Mouse (Mus musculus): Measurements from ENCODE around the gene Ehd4. TPM values are rescaled to one million over a fixed set of nuclear protein-coding genes. Genes with fewer than 3 reads are reported as not detected.

Gene Ehd4
- 15.2 TPM for total RNA-seq (2023)

GRCm38 (mm10) chr2:120154361-120154894 lies at the start of gene Ehd4:
Gene Ehd4, minus strand, starts transcription at chr2:120154606.

Other genes with a start within 250 kb of the Ehd4 start
- 12.2 TPM for gene Mapkbp1, start 181.9 kb downstream of the Ehd4 start, total RNA-seq (2023)
- 11.0 TPM for gene Jmjd7, start 127.1 kb downstream of the Ehd4 start, total RNA-seq (2023)
- gene Gm28042, start 127.1 kb downstream of the Ehd4 start, total RNA-seq (2023): 3.4 TPM
- 5.0 TPM for gene Pla2g4b, start 121.2 kb downstream of the Ehd4 start, total RNA-seq (2023)
- gene Pla2g4e, start 90.7 kb upstream of the Ehd4 start, total RNA-seq (2023): not detected
- not detected for gene Pla2g4d, start 134.6 kb upstream of the Ehd4 start, total RNA-seq (2023)
- 0.40 TPM for gene Pla2g4f, start 159.6 kb upstream of the Ehd4 start, total RNA-seq (2023)
- gene Vps39, start 198.5 kb upstream of the Ehd4 start, total RNA-seq (2023): 68.3 TPM
- 15.9 TPM for gene Ganc, start 249.3 kb upstream of the Ehd4 start, total RNA-seq (2023)
- 56.6 TPM for gene Tmem87a, start 249.5 kb upstream of the Ehd4 start, total RNA-seq (2023)

All from CD8-positive naive resting alpha-beta T cell, adult 57 days (primary cell).